Mouse (Mus musculus): Measurements from ENCODE around the gene Mndal. TPM values are rescaled to one million over a fixed set of nuclear protein-coding genes. Genes with fewer than 3 reads are reported as not detected.

Gene Mndal
- total RNA-seq, 4 experiments from 2014 or later, result 1.1 to 1.9 (median 1.7) TPM

Other genes starting within 250 kb of the Mndal start
- gene Ifi207, start 200.7 kb downstream of the Mndal start, total RNA-seq (2022), result 1 to 10 TPM; 1.3 to 3.8 (median 2.5) TPM
- 1 to 10 TPM in 3 of 4 experiments, under 1 TPM in 1; 0.70 to 2.4 (median 2.3) TPM for gene Ifi204, start 175.5 kb downstream of the Mndal start, total RNA-seq (2022)
- 1 to 10 TPM in 2 of 4 experiments, under 1 TPM in 2; 0.53 to 2.2 (median 1.1) TPM for gene Ifi211, start 29.4 kb downstream of the Mndal start, total RNA-seq (2022)
- 1 to 10 TPM; 1.6 to 3.4 (median 1.9) TPM for gene Ifi203, start 181 bp upstream of the Mndal start, total RNA-seq (2022)
- not detected for gene Ifi202b, start 40.3 kb upstream of the Mndal start, total RNA-seq (2022)
- gene Ifi205, start 89.3 kb upstream of the Mndal start, total RNA-seq (2022), result 10 to 100 TPM in 1 of 4 experiments, 1 to 10 TPM in 3; 3.1 to 12.5 (median 5.8) TPM
- gene Olfr433, start 98.2 kb upstream of the Mndal start, total RNA-seq (2022), result not detected
- gene Olfr432, start 106.7 kb upstream of the Mndal start, total RNA-seq (2022), result not detected
- not detected for gene Olfr430, start 124.1 kb upstream of the Mndal start, total RNA-seq (2022)
- not detected for gene Olfr429, start 141.8 kb upstream of the Mndal start, total RNA-seq (2022)
- not detected for gene Olfr427, start 154.4 kb upstream of the Mndal start, total RNA-seq (2022)
- gene Olfr231, start 178.7 kb upstream of the Mndal start, total RNA-seq (2022), result not detected
- not detected for gene Olfr424, start 189.0 kb upstream of the Mndal start, total RNA-seq (2022)
- gene Olfr420, start 213.1 kb upstream of the Mndal start, total RNA-seq (2022), result not detected
- gene Spta1, start 230.3 kb upstream of the Mndal start, total RNA-seq (2022), result under 1 TPM in 1 of 4 experiments, not detected in 3; 0.05 TPM